Mouse (Mus musculus) intestine, postnatal 0 days (tissue): ENCODE measurements around the gene Cdkn2a. TPM values are rescaled to one million over a fixed set of nuclear protein-coding genes. Genes with fewer than 3 reads are reported as not detected.
A peak's percentile ranks its signal among the peaks of the same experiment; 100 is the strongest.

Source experiments
- ATAC-seq: fragments of 200-750 bp; cut with Nextera tagmentation; 2 replicates; pipeline ENCODE4 v1.8.0; 2017; ENCODE audit warnings: mild to moderate bottlenecking, moderate TSS enrichment, moderate library complexity
- H3K27ac ChIP-seq: fragments of 300-500 bp; sonication (generic); 2 replicates; pipeline ENCODE4 v1.5.1; 2014; ENCODE audit warnings: mild to moderate bottlenecking, low read depth, low read length, moderate library complexity
- H3K27me3 ChIP-seq: fragments of 300-500 bp; sonication (generic); replicated peaks from 2 replicates; pipeline ENCODE4 v1.6.1; 2014; ENCODE audit warnings: low read length, mixed read lengths; ENCODE audit not compliant: control insufficient read depth, insufficient read depth
- H3K36me3 ChIP-seq: fragments of 300-500 bp; sonication (generic); 2 replicates; pipeline ENCODE4 v1.6.1; 2014; ENCODE audit warnings: mild to moderate bottlenecking, moderate library complexity; ENCODE audit not compliant: control insufficient read depth, insufficient read depth
- H3K4me1 ChIP-seq: fragments of 300-500 bp; sonication (generic); replicated peaks from 2 replicates; pipeline ENCODE4 v1.6.1; 2014; ENCODE audit warnings: antibody characterized with exemption, low read length, mixed read lengths; ENCODE audit not compliant: control insufficient read depth, insufficient read depth
- H3K4me2 ChIP-seq: fragments of 300-500 bp; sonication (generic); replicated peaks from 2 replicates; pipeline ENCODE4 v1.6.1; 2014; ENCODE audit warnings: low read depth, mild to moderate bottlenecking, moderate library complexity
- H3K4me3 ChIP-seq: fragments of 300-500 bp; sonication (generic); 2 replicates; pipeline ENCODE4 v1.5.1; 2014; ENCODE audit warnings: low read depth, low read length
- H3K9ac ChIP-seq: fragments of 300-500 bp; sonication (generic); 2 replicates; pipeline ENCODE4 v1.6.1; 2014; ENCODE audit warnings: mild to moderate bottlenecking, low read depth, low read length
- H3K9me3 ChIP-seq: fragments of 300-500 bp; sonication (generic); 2 replicates; pipeline ENCODE4 v1.6.1; 2016; ENCODE audit warnings: mixed run types; ENCODE audit not compliant: control insufficient read depth
- CTCF ChIP-seq: sonication (generic); IDR thresholded peaks from 2 replicates; pipeline ENCODE4 v1.5.1; 2016; ENCODE audit warnings: low read depth, mild to moderate bottlenecking, control low read depth, antibody characterized with exemption, moderate library complexity
- WGBS: fragments of 180-500 bp; shearing (Covaris S2); extraction: QIAGEN DNeasy Blood & Tissue Kit; methylation state at CpG from one replicate; pipeline ENCODE4 v1.1.7; 2014; 5-methylcytosine and 5-hydroxymethylcytosine counted together
- polyA plus RNA-seq: library from polyadenylated mRNA; unstranded; fragments of >200 nt; fragmentation: Nextera tagmentation; extraction: Ambion mirVana; gene quantifications from 2 replicates; pipeline ENCODE4 v1.2.1, GENCODE M21; 2015

The Cdkn2a gene
- polyA plus RNA-seq, result not detected in 2 replicates

DNA sequence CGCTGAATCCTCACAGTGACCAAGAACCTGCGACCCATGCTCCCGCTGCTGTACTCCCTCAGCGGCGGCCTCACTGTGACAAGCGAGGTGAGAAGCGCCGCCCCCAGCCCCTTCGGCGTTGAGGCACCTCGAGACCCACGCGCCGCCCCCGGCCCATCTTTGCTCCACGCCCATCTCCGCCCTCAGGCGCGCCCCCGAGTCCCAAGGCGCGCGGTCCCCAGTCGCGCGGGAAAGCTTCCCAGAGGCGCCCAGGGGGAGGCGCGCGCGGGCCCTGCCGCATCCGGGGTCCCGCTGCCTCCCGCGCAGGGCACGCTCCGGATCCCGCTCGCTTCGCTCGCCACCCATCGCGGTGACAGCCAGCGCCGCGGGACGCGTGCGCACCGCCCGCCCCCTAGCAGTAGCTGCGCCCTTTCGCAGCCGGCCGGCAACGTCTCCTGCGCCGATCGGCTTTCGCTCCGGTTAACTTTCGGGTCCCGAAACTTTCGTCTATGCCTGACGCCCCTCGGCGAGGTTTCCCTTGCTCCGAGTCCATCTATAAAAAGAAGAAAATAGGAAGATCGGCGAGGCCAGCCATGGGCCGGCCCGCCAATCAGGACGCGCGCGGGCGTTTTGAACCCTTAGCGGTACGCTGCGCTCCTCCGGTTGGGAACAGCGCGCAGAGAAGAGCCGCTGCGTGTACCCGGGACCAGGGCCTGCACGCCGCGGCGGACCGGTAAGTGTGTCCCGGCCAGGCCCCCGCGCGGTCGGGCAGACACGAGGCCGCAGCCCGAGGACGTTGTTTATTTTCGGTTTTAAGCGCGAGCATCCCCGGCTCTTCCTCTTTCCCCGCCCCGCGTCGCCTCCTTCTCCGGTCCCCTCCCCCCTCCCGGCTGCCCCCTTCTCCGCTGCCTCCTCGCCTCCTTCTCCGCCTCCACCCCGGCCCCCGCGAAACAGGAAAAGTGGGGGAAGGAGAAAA is at the start of gene Cdkn2a:
Gene Cdkn2a (minus strand): TSS at position 168 of the 955 bp plus-strand sequence.
- 1% methylated on average over 86 of the region's 117 CpGs for WGBS
- peaks cover 88% of the 10 kb centered on the region for H3K27me3 ChIP-seq
- no peaks in the 10 kb centered on the region for H3K4me1 ChIP-seq

DNA sequence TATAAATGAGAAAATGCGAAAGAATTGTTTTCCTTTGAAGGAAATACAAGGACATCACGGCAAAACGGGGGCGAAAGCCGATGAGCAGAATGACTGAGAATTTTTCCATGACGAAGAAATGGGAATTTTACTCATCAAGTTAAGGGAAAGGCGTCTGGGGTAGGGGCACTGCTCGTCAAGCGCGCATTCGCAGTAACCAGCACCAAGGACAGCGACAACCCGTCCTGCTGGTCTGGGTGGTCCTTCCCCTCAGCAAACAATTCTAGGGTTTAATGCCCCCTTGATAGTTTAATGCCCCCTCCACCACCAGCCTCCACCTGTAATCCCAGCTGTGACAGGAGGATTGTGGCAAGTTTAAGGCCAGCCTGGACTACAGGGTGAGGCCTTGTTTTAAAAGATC is 19.0 kb upstream of the Cdkn2a start:
- no peak for ATAC-seq
- Histone ChIP-seq H3K9me3 (no peaks in the 10 kb centered on the region), H3K4me1 (no peaks in the 10 kb centered on the region), H3K9ac (no peak overlapping the region), H3K27ac (no peak overlapping the region), H3K4me2 (no peak overlapping the region), H3K4me3 (no peak overlapping the region), H3K27me3 (peaks cover 32% of the 10 kb centered on the region), H3K36me3 (no peaks in the 10 kb centered on the region)
- WGBS, result 8% methylated on average over 13 of the region's 13 CpGs
- no peak for TF ChIP-seq CTCF

More for the DNA sequence above, at the start of gene Cdkn2a:
- H3K4me2 ChIP-seq, result peak within 1 kb of the TSS; percentile 95
- peak within 1 kb of the TSS; percentile 69 for H3K4me3 ChIP-seq
- TF ChIP-seq CTCF, result peak; percentile 59
- no peaks in the 10 kb centered on the region for H3K36me3 ChIP-seq
- H3K9ac ChIP-seq, result peak within 1 kb of the TSS; percentile 37
- H3K27ac ChIP-seq, result no peak within 1 kb of the TSS
- peak; percentile 75 for ATAC-seq
- H3K9me3 ChIP-seq, result no peaks in the 10 kb centered on the region

DNA sequence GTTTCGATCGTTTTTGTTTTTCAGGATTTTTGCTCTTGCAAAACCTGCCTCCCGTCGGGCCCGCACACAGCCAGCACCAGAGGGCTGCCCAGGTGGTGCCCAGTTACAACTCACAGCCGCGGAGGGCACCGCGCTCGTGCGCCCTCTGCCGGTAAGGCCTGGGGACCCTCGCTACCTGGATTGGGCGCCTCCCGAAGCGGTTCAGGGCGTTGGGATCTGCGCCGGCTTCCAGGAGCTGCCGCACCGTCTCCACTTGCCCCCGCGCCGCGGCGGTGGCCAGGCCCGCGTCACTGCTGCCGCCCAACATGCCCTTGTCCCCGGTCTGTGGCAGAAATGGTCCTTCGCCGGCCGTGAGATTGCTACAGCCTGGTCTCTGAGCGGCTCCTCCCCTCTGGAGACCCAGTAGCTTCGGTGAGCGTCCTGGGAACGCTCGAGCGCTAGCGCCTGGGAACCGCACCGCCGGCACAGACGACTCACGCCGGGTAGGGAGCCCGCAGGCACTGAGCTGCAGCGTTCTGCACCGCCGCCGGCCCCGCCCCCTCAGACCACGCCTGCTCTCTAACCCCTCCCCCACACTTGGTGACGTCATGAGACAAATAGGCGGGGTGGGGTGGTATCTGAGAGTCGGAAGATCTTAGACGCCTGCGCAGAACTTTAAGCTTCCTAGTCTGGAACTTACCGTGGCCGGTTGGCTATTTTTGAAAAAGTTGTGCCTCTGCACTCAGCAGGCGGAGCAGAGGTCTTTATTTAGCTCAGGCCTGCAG is 16.2 kb upstream of the Cdkn2a start, which contains the start of gene Cdkn2b:
Gene Cdkn2b (minus strand): TSS at position 549 of the 764 bp plus-strand sequence.
- Histone ChIP-seq H3K36me3 (no peaks in the 10 kb centered on the region; the same call in 1 of the 2 replicates), H3K9me3 (no peaks in the 10 kb centered on the region), H3K4me2 (peak within 1 kb of the TSS; percentile 96), H3K27ac (peak within 1 kb of the TSS; percentile 93), H3K4me3 (peak within 1 kb of the TSS; percentile 78), H3K4me1 (no peaks in the 10 kb centered on the region), H3K27me3 (peaks cover 56% of the 10 kb centered on the region), H3K9ac (peak within 1 kb of the TSS; percentile 78)
- peak; percentile 91 for TF ChIP-seq CTCF
- ATAC-seq, result peak; percentile 96
- under 1% methylated on average over 61 of the region's 61 CpGs for WGBS

DNA sequence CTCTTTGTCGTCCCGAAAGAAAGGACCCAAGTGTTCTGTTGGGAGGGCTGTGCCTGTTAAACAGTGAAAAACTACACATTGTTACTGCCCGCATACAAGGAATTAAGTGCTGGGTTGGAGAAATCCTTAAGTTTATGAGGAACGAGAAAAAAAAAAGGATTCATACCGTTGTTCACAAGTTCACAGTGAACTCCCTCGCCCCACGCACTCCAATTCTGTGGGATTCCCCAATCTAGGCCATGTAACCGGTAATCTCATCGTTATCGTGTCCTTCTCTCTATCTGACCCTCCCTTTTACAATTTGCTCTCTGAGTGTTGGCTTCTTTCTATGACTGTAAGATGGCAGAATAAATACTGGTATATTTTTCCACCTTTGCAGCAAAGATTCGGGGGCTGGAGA is 15.5 kb upstream of the Cdkn2a start:
- Histone ChIP-seq H3K4me3 (peak overlapping the region; percentile 78), H3K27me3 (peaks cover 61% of the 10 kb centered on the region), H3K9me3 (no peaks in the 10 kb centered on the region), H3K36me3 (no peaks in the 10 kb centered on the region; the same call in 1 of the 2 replicates), H3K4me2 (peak overlapping the region; percentile 96), H3K9ac (peak overlapping the region; percentile 78; the same call in 1 of the 2 replicates), H3K27ac (no peak overlapping the region; the same call in 1 of the 2 replicates), H3K4me1 (no peaks in the 10 kb centered on the region)
- WGBS, result 7% methylated on average over 11 of the region's 11 CpGs
- no peak for TF ChIP-seq CTCF
- ATAC-seq, result no peak

GRCm38 (mm10) chr4:89308001-89308400 is 13.5 kb upstream of the Cdkn2a start:
- TF ChIP-seq CTCF, result no peak
- WGBS, result 44% methylated on average over 3 of the region's 3 CpGs
- H3K4me1 ChIP-seq, result no peaks in the 10 kb centered on the region
- no peak overlapping the region for H3K9ac ChIP-seq
- H3K9me3 ChIP-seq, result no peaks in the 10 kb centered on the region
- ATAC-seq, result no peak
- H3K27ac ChIP-seq, result no peak overlapping the region
- no peaks in the 10 kb centered on the region; the same call in 1 of the 2 replicates for H3K36me3 ChIP-seq
- H3K27me3 ChIP-seq, result peaks cover 76% of the 10 kb centered on the region
- H3K4me3 ChIP-seq, result no peak overlapping the region
- no peak overlapping the region for H3K4me2 ChIP-seq
